ENCODE assay signal across 9 mouse cellular contexts in the genomic region with DNA sequence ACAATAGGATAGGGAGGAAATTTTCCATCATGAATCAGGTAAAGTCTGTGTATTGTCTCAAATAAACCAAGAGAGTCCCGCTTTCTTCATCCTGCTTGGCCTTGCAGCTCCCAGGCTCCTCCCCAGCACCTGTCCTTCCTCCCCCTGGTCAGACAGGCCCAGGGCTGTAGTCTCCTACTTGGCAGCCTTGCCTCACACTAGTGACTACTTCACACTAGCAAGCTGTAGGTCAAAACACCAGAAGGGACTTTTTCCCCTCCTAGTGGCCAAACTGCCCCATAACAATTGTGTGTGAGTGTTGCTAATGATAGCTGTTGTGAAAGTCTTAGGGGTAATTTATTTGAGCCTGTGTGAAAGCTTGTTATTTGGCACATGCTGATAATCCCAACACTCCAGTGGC.
A peak's percentile ranks its signal among the peaks of the same experiment; 100 is the strongest.
DNase-seq lines count a peak whose midpoint lies in the region; ATAC-seq and TF ChIP-seq lines count a peak whose summit lies in the region.
"Had no signal": no experiment of that assay in that cellular context is flagged by ENCODE, and none has a peak within 500 bp of the region (broad histone marks: within the 10 kb centered on the region; RNA-seq: fewer than 3 reads in every experiment).

No protein-coding gene starts in this region.

- no peak for ATAC-seq in forebrain, postnatal 0 days
- no peak for ATAC-seq in lung, embryonic 14.5 days (ENCODE audit: insufficient read depth)

- H3K9ac ChIP-seq in forebrain, postnatal 0 days: no peak overlapping the region
- H3K9ac ChIP-seq in lung, embryonic 14.5 days: no peak overlapping the region
- no peak overlapping the region for H3K9ac ChIP-seq in ES-Bruce4 (ENCODE audit: low read depth, poor library complexity, severe bottlenecking)

- peaks cover 50% of the 10 kb centered on the region for H3K36me3 ChIP-seq in forebrain, postnatal 0 days (ENCODE audit: insufficient read depth)
- peaks cover 9% of the 10 kb centered on the region for H3K36me3 ChIP-seq in forebrain, embryonic 10.5 days (replicated peaks)
- H3K36me3 ChIP-seq in lung, embryonic 14.5 days (ENCODE audit: insufficient read depth): no peaks in the 10 kb centered on the region
- no peaks in the 10 kb centered on the region for H3K36me3 ChIP-seq in ES-Bruce4 (ENCODE audit: control insufficient read depth, insufficient read depth, low read length, poor library complexity, severe bottlenecking)

- no peaks in the 10 kb centered on the region for H3K9me3 ChIP-seq in forebrain, postnatal 0 days (ENCODE audit: low read length)
- no peaks in the 10 kb centered on the region for H3K9me3 ChIP-seq in forebrain, embryonic 10.5 days
- no peaks in the 10 kb centered on the region for H3K9me3 ChIP-seq in lung, embryonic 14.5 days (ENCODE audit: low read depth, low read length)
- no peaks in the 10 kb centered on the region for H3K9me3 ChIP-seq in ES-Bruce4 (replicated peaks; ENCODE audit: control insufficient read depth, insufficient read depth, low read length, poor library complexity, severe bottlenecking)

- no peak overlapping the region for H3K27ac ChIP-seq in forebrain, postnatal 0 days (ENCODE audit: low read depth, low read length)
- no peak overlapping the region for H3K27ac ChIP-seq in forebrain, embryonic 10.5 days
- no peak overlapping the region for H3K27ac ChIP-seq in lung, embryonic 14.5 days (ENCODE audit: low read depth)
- no peak overlapping the region for H3K27ac ChIP-seq in ES-Bruce4 (ENCODE audit: insufficient read depth, low read length)

- no peaks in the 10 kb centered on the region for H3K4me1 ChIP-seq in forebrain, postnatal 0 days (ENCODE audit: insufficient read depth)
- H3K4me1 ChIP-seq in forebrain, embryonic 10.5 days: peaks cover 12% of the 10 kb centered on the region
- H3K4me1 ChIP-seq in lung, embryonic 14.5 days (ENCODE audit: insufficient read depth): no peaks in the 10 kb centered on the region
- H3K4me1 ChIP-seq in ES-Bruce4 (ENCODE audit: control insufficient read depth, insufficient read depth, low read length): no peaks in the 10 kb centered on the region

- 81% methylated on average over 1 of the region's 1 CpGs for WGBS in forebrain, postnatal 0 days
- WGBS in forebrain, embryonic 10.5 days: 91% methylated on average over 1 of the region's 1 CpGs
- 50% methylated on average over 1 of the region's 1 CpGs for WGBS in lung, embryonic 14.5 days

- TF ChIP-seq POLR2A in ES-Bruce4 (IDR thresholded peaks at IDR 0.05; ENCODE audit: insufficient read depth, low read length): no peak

- TF ChIP-seq EP300 in ES-Bruce4 (IDR thresholded peaks at IDR 0.05; ENCODE audit: insufficient read depth, low read depth, low read length): no peak

- H3K27me3 ChIP-seq in forebrain, postnatal 0 days (ENCODE audit: insufficient read depth, low read length): no peaks in the 10 kb centered on the region
- no peaks in the 10 kb centered on the region for H3K27me3 ChIP-seq in forebrain, embryonic 10.5 days (ENCODE audit: poor library complexity, severe bottlenecking)
- no peaks in the 10 kb centered on the region for H3K27me3 ChIP-seq in lung, embryonic 14.5 days (ENCODE audit: insufficient read depth, low read length)
- no peaks in the 10 kb centered on the region for H3K27me3 ChIP-seq in ES-Bruce4 (ENCODE audit: control insufficient read depth, insufficient read depth, low read length, poor library complexity, severe bottlenecking)

- DNase-seq in forebrain, postnatal 0 days: no peak
- no peak for DNase-seq in forebrain, embryonic 10.5 days (ENCODE audit: extremely low spot score, low spot score)
- peak; percentile 29 for DNase-seq in lung, embryonic 14.5 days
- DNase-seq in lung, adult 18-20 months: no peak
- peak; percentile 38 to 42 for DNase-seq in cerebellum, postnatal 36 days
- DNase-seq in layer of hippocampus, postnatal 14 days (ENCODE audit: low spot score in 2 of 2): no peak
- DNase-seq in frontal cortex, postnatal 14 days (ENCODE audit: low spot score in 2 of 2): no peak
- DNase-seq: right cerebral cortex, postnatal 14 days had no signal

- H3K4me3 ChIP-seq in forebrain, postnatal 0 days (ENCODE audit: low read depth, low read length): no peak overlapping the region
- H3K4me3 ChIP-seq in forebrain, embryonic 10.5 days: no peak overlapping the region
- no peak overlapping the region for H3K4me3 ChIP-seq in lung, embryonic 14.5 days (ENCODE audit: low read depth, low read length)
- no peak overlapping the region for H3K4me3 ChIP-seq in ES-Bruce4 (ENCODE audit: low read depth, low read length)

- no peak overlapping the region for H3K4me2 ChIP-seq in forebrain, postnatal 0 days (ENCODE audit: low read depth)
- no peak overlapping the region for H3K4me2 ChIP-seq in lung, embryonic 14.5 days

- TF ChIP-seq CTCF in forebrain, postnatal 0 days (IDR thresholded peaks at IDR 0.05; ENCODE audit: low read depth): peak; percentile 51
- TF ChIP-seq CTCF in lung, embryonic 14.5 days (IDR thresholded peaks at IDR 0.05; ENCODE audit: low read depth): peak; percentile 63
- TF ChIP-seq CTCF in ES-Bruce4 (IDR thresholded peaks at IDR 0.05; ENCODE audit: low read depth, low read length): peak; percentile 6

Comparison
In these comparisons a context has a peak if more than half of its experiments do, and no peak if none do; other contexts are left out.
1. DNase-seq: peak in lung, embryonic 14.5 days (single experiment) and cerebellum, postnatal 36 days (2 of 2); none in forebrain, postnatal 0 days (single experiment), forebrain, embryonic 10.5 days (single experiment), lung, adult 18-20 months (0 of 2), layer of hippocampus, postnatal 14 days (0 of 2) and frontal cortex, postnatal 14 days (0 of 2).
2. CTCF ChIP-seq: peak in every context shown above with its lines; median percentile 63 in lung, embryonic 14.5 days; 51 in forebrain, postnatal 0 days; 6 in ES-Bruce4.